Mouse (Mus musculus) spleen, adult 2 months (tissue): Measurements from ENCODE around the gene Mcts2. TPM values are rescaled to one million over a fixed set of nuclear protein-coding genes. Genes with fewer than 3 reads are reported as not detected.

Experiments used
- DNase-seq, 2 experiments: peaks; one replicate each; pipeline versions ENCODE4 v3.0.0 to v3.0.0-alpha.2; 2012 to 2021; ENCODE audit warnings: low spot score in 2 of 2, low read depth in 1 of 2
- H3K27ac ChIP-seq: fragments of 200-500 bp; 2 replicates; pipeline ENCODE4 v1.5.1; 2012; ENCODE audit warnings: low read length, inconsistent platforms; ENCODE audit not compliant: insufficient read depth
- H3K27me3 ChIP-seq: fragments of 200-500 bp; 2 replicates; pipeline ENCODE4 v1.6.1; 2012; ENCODE audit warnings: mild to moderate bottlenecking, moderate library complexity, low read length, inconsistent platforms; ENCODE audit not compliant: control insufficient read depth, insufficient read depth
- H3K36me3 ChIP-seq: fragments of 200-500 bp; 2 replicates; pipeline ENCODE4 v1.6.1; 2012; ENCODE audit warnings: mild to moderate bottlenecking, low read length, inconsistent platforms; ENCODE audit not compliant: control insufficient read depth, insufficient read depth
- H3K4me1 ChIP-seq: fragments of 200-500 bp; 2 replicates; pipeline ENCODE4 v1.6.1; 2011; ENCODE audit warnings: inconsistent platforms; ENCODE audit not compliant: control insufficient read depth, insufficient read depth, insufficient read length
- H3K4me3 ChIP-seq: fragments of 200-500 bp; 2 replicates; pipeline ENCODE4 v1.5.1; 2011; ENCODE audit warnings: mild to moderate bottlenecking, inconsistent platforms; ENCODE audit not compliant: insufficient read depth, insufficient read length; ENCODE audit errors: extremely low read depth
- CTCF ChIP-seq: fragments of 200-500 bp; IDR thresholded peaks from 2 replicates; pipeline ENCODE4 v1.5.1; 2011; ENCODE audit warnings: mild to moderate bottlenecking, inconsistent platforms; ENCODE audit not compliant: insufficient read depth, insufficient read length, insufficient replicate concordance; ENCODE audit errors: extremely low read depth
- POLR2A ChIP-seq: fragments of 200-500 bp; IDR thresholded peaks from 2 replicates; pipeline ENCODE4 v1.6.1; 2011; ENCODE audit warnings: low read depth, low read length, inconsistent platforms
- WGBS: fragments of 180-500 bp; shearing (Covaris S2); methylation state at CpG from one replicate; pipeline ENCODE4 v1.1.7; 2018; 5-methylcytosine and 5-hydroxymethylcytosine counted together
- polyA plus RNA-seq: library from polyadenylated mRNA; depleted of rRNA; stranded (reverse); fragments of >200 nt; gene quantifications from 2 replicates; pipeline ENCODE4 v1.2.3, GENCODE M21; 2012

The Mcts2 gene
- polyA plus RNA-seq, 1 experiment: 1.5 TPM

- WGBS: 94% methylated on average over 22 of the region's 22 CpGs
- TF ChIP-seq CTCF (no peak), POLR2A (no peak)
- H3K36me3 ChIP-seq: peaks cover 52% of the 10 kb centered on the region
- H3K27ac ChIP-seq: peak overlapping the region; percentile 39
- no peaks in the 10 kb centered on the region for H3K27me3 ChIP-seq
- no peak overlapping the region for H3K4me3 ChIP-seq
- no peaks in the 10 kb centered on the region for H3K4me1 ChIP-seq
- no peak for DNase-seq
These were observed 19.2 kb downstream of the Mcts2 start for GRCm38 (mm10) chr2:152705993-152706571.

GRCm38 (mm10) chr2:152707186-152707585, 20.4 kb downstream of the Mcts2 start:
- H3K27ac ChIP-seq: peak overlapping the region; percentile 65
- DNase-seq: no peak
- H3K4me3 ChIP-seq: peak overlapping the region; percentile 14; the same call in 1 of the 2 replicates
- no peak for TF ChIP-seq POLR2A
- no peak for TF ChIP-seq CTCF
- 84% methylated on average over 7 of the region's 7 CpGs for WGBS
- peaks cover 43% of the 10 kb centered on the region for H3K36me3 ChIP-seq
- no peaks in the 10 kb centered on the region for H3K4me1 ChIP-seq
- H3K27me3 ChIP-seq: no peaks in the 10 kb centered on the region

DNA sequence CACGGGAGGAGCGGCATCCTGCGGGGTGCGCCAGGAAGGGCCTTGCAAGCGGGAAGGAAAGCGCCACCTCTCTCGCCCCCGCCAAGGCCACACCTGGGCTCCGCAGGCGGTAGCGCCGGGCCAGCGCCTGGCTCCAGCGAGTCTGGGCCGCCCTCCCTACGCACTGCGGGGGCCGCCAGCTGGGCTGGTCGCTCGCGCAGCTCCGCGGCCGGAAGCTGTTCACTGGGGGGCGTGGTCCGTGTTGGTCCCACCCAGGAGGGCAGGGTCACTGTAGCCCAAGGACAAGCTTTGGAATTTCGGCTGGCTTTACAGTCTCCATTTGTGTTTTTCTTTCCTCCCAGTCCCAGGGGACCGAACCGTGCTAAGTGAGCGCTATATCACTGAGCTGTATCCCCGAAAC, 20.8 kb downstream of the Mcts2 start:
- H3K4me3 ChIP-seq: peak overlapping the region; percentile 14; the same call in 1 of the 2 replicates
- no peaks in the 10 kb centered on the region for H3K4me1 ChIP-seq
- peaks cover 41% of the 10 kb centered on the region for H3K36me3 ChIP-seq
- H3K27me3 ChIP-seq: no peaks in the 10 kb centered on the region
- no peak for TF ChIP-seq POLR2A
- no peak for TF ChIP-seq CTCF
- DNase-seq: no peak
- 91% methylated on average over 31 of the region's 31 CpGs for WGBS
- H3K27ac ChIP-seq: peak overlapping the region; percentile 65

GRCm38 (mm10) chr2:152709066-152709465, 22.2 kb downstream of the Mcts2 start:
- Histone ChIP-seq H3K27ac (no peak overlapping the region), H3K36me3 (peaks cover 37% of the 10 kb centered on the region), H3K27me3 (no peaks in the 10 kb centered on the region), H3K4me3 (no peak overlapping the region), H3K4me1 (no peaks in the 10 kb centered on the region)
- TF ChIP-seq CTCF: no peak
- 69% methylated on average over 5 of the region's 5 CpGs for WGBS
- no peak for DNase-seq

- Histone ChIP-seq H3K4me1 (no peaks in the 10 kb centered on the region), H3K27me3 (no peaks in the 10 kb centered on the region), H3K27ac (no peak overlapping the region), H3K4me3 (no peak overlapping the region), H3K36me3 (no peaks in the 10 kb centered on the region)
- TF ChIP-seq POLR2A (no peak), CTCF (no peak)
- 76% methylated on average over 6 of the region's 6 CpGs for WGBS
- no peak for DNase-seq
These were observed 29.5 kb downstream of the Mcts2 start for GRCm38 (mm10) chr2:152716241-152716772.

- Histone ChIP-seq H3K4me1 (no peaks in the 10 kb centered on the region), H3K27me3 (no peaks in the 10 kb centered on the region), H3K27ac (no peak overlapping the region), H3K4me3 (no peak overlapping the region), H3K36me3 (no peaks in the 10 kb centered on the region)
- 89% methylated on average over 11 of the region's 11 CpGs for WGBS
- no peak for DNase-seq
- TF ChIP-seq CTCF: no peak
- no peak for TF ChIP-seq POLR2A
These were observed 30.8 kb downstream of the Mcts2 start for GRCm38 (mm10) chr2:152717652-152718051.

- H3K27me3 ChIP-seq: no peaks in the 10 kb centered on the region
- 89% methylated on average over 6 of the region's 6 CpGs for WGBS
- DNase-seq: no peak
- H3K27ac ChIP-seq: no peak overlapping the region
- H3K4me1 ChIP-seq: no peaks in the 10 kb centered on the region
- TF ChIP-seq POLR2A (no peak), CTCF (no peak)
- no peaks in the 10 kb centered on the region for H3K36me3 ChIP-seq
- no peak overlapping the region for H3K4me3 ChIP-seq
These were observed 31.2 kb downstream of the Mcts2 start for GRCm38 (mm10) chr2:152718076-152718475.
